Mouse (Mus musculus) cerebellum, adult 2 months (tissue): Measurements from ENCODE around the gene Rpl36-ps4.

Experiments
- CTCF ChIP-seq: fragments of 200-500 bp; IDR thresholded peaks from 2 replicates; pipeline ENCODE4 v1.5.1; 2011; ENCODE audit warnings: low read depth, mild to moderate bottlenecking, control low read depth, low read length, moderate library complexity, borderline replicate concordance; ENCODE audit not compliant: insufficient read depth
- POLR2A ChIP-seq: fragments of 200-500 bp; IDR thresholded peaks from 2 replicates; pipeline ENCODE4 v1.6.1; 2011; ENCODE audit warnings: low read length, control low read depth, borderline replicate concordance; ENCODE audit not compliant: insufficient read depth

GRCm38 (mm10) chr17:87934326-87934725 lies 13.5 kb downstream of the Rpl36-ps4 start:
- TF ChIP-seq CTCF (no peak), POLR2A (no peak)
